Mouse (Mus musculus) olfactory bulb, adult 2 months (tissue): ENCODE measurements at regions not wholly inside any gene's neighbourhood (a gene's known extent, or its start where the extent isn't known, plus 50 kb on each side); places are given as distances from the start of the nearest gene placed in this dataset.

Experiments
- H3K27ac ChIP-seq: fragments of 200-500 bp; 2 replicates; pipeline ENCODE4 v1.5.1; 2012; ENCODE audit warnings: low read depth, low read length; ENCODE audit not compliant: insufficient read depth
- H3K4me1 ChIP-seq: fragments of 200-500 bp; 2 replicates; pipeline ENCODE4 v1.6.1; 2012; ENCODE audit warnings: low read length; ENCODE audit not compliant: control insufficient read depth, insufficient read depth
- H3K4me3 ChIP-seq: fragments of 200-500 bp; 2 replicates; pipeline ENCODE4 v1.5.1; 2012; ENCODE audit warnings: mild to moderate bottlenecking, low read depth, low read length, moderate library complexity; ENCODE audit not compliant: insufficient read depth
- CTCF ChIP-seq: fragments of 200-500 bp; IDR thresholded peaks from 2 replicates; pipeline ENCODE4 v1.5.1; 2012; ENCODE audit warnings: low read depth, mild to moderate bottlenecking, low read length, moderate library complexity; ENCODE audit not compliant: insufficient read depth
- POLR2A ChIP-seq: fragments of 200-500 bp; IDR thresholded peaks from 2 replicates; pipeline ENCODE4 v1.6.1; 2012; ENCODE audit warnings: mild to moderate bottlenecking, low read depth, low read length, moderate library complexity; ENCODE audit not compliant: insufficient read depth
- WGBS: fragments of 180-500 bp; shearing (Covaris S2); methylation state at CpG from one replicate; pipeline ENCODE4 v1.1.7; 2018; 5-methylcytosine and 5-hydroxymethylcytosine counted together

DNA sequence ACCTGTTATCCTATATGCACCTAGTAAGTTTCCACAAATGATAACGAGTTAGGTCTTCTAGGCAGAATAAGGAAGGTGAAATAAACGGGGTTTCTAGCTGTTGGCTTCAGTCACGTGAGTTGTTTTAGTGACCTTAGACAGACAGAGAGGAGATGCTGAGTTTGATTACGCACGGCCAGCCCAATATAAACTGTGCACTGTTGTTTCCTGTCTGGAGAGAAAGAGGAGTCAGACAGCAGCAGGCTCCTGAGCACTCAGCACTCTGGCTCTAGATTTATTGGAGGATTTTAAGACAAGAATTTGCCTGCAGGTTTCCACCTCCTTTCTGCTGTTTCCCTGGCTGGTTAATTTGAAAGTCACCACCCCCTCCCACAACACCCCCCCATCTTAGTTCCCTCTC lies 570.4 kb upstream of the Nox3 start:
- Histone ChIP-seq H3K4me3 (no peak overlapping the region), H3K27ac (no peak overlapping the region), H3K4me1 (no peaks in the 10 kb centered on the region)
- TF ChIP-seq CTCF (no peak), POLR2A (no peak)
- WGBS: 47% methylated on average over 5 of the region's 5 CpGs

DNA sequence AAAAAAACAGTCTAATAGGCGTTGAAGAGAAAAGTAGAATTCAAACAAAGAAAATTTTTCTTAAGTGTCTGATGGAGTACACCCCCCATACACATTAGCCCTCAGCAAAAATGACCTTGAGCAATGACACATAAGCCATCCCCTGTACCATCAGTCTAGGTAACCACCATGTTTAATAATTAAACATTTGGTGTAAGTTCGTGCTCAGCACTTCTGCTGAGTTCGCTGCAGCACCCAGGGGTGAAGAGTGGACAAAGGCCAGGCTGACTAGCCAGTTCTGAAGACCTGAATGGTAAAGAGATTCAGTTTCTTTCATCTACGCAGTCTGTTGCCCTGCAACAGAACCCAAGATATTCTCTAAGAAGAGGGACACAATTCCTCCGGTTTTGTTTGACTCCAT lies 572.3 kb upstream of the Nox3 start:
- Histone ChIP-seq H3K4me1 (no peaks in the 10 kb centered on the region), H3K4me3 (no peak overlapping the region), H3K27ac (no peak overlapping the region)
- 86% methylated on average over 5 of the region's 5 CpGs for WGBS
- no peak for TF ChIP-seq CTCF
- TF ChIP-seq POLR2A: no peak

DNA sequence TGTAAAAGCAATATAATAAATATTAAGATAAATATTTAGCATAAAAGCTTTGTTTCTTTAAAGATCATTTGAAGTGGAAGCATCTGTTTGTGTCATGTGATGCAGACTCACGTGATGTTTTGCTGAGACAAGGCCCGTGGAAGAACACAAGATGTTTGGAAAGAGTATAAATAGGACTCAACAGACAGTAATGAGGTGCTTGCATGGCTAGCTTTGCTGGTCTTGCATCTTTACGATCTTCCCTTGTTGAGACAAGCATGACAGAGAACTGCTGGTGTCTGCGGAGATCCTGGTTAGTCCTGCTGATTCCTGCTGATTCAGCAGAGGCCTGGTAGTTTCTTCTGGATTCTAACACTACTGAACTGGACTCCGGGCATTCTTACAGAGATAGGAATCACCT lies 576.4 kb upstream of the Nox3 start:
- Histone ChIP-seq H3K27ac (no peak overlapping the region), H3K4me1 (no peaks in the 10 kb centered on the region), H3K4me3 (no peak overlapping the region)
- TF ChIP-seq POLR2A (no peak), CTCF (no peak)
- 62% methylated on average over 5 of the region's 5 CpGs for WGBS

DNA sequence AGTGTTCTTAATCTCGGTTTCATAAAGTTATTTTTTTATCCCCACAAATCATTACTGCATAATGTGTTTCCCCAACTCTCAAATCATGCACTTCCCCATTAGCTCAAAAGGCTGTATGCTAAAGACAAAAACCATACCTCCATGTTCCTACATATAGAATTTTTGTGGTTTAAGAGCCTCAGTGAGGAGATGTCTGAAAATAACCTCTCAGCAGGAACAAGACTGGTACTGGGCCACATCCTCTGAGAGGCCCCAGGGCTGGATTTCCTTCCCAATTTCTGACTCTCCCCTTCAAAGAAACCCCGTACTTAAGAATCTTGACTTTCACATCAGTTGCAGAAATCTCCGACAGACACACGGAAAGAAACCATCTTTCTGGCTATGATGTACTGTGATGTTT lies 580.7 kb upstream of the Nox3 start:
- Histone ChIP-seq H3K4me1 (no peaks in the 10 kb centered on the region), H3K4me3 (no peak overlapping the region), H3K27ac (no peak overlapping the region)
- TF ChIP-seq CTCF (no peak), POLR2A (no peak)
- 86% methylated on average over 4 of the region's 4 CpGs for WGBS

- Histone ChIP-seq H3K27ac (no peak overlapping the region), H3K4me1 (no peaks in the 10 kb centered on the region), H3K4me3 (no peak overlapping the region)
- 56% methylated on average over 4 of the region's 4 CpGs for WGBS
- TF ChIP-seq POLR2A (no peak), CTCF (no peak)
These were observed 582.3 kb upstream of the Nox3 start for GRCm38 (mm10) chr17:4278239-4278827.

DNA sequence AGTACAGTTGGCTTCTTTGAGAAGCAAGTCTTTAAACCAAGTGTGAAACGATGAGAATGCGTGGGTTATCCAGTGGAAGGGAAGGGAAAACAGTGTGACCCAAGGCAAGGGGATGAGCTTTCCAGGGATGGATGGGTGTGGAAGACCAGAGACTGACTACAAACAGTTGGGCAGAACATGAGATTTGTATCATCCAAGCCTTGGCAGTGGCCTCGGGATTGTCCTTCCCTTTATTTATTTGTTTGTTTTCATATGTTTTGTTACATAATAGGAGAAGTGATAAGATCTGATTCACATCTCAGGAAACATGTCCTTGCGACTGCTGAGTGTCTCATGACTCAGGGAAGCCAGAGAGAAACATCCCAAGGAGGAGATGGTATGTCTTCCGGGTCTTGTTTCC lies 585.4 kb upstream of the Nox3 start:
- no peak overlapping the region for H3K27ac ChIP-seq
- H3K4me1 ChIP-seq: no peaks in the 10 kb centered on the region
- TF ChIP-seq POLR2A (no peak), CTCF (no peak)
- H3K4me3 ChIP-seq: no peak overlapping the region
- WGBS: 91% methylated on average over 5 of the region's 5 CpGs

- 76% methylated on average over 2 of the region's 2 CpGs for WGBS
- H3K27ac ChIP-seq: no peak overlapping the region
- TF ChIP-seq CTCF (no peak), POLR2A (no peak)
- no peaks in the 10 kb centered on the region for H3K4me1 ChIP-seq
- H3K4me3 ChIP-seq: no peak overlapping the region
These were observed 595.4 kb upstream of the Nox3 start for GRCm38 (mm10) chr17:4291418-4291817.

DNA sequence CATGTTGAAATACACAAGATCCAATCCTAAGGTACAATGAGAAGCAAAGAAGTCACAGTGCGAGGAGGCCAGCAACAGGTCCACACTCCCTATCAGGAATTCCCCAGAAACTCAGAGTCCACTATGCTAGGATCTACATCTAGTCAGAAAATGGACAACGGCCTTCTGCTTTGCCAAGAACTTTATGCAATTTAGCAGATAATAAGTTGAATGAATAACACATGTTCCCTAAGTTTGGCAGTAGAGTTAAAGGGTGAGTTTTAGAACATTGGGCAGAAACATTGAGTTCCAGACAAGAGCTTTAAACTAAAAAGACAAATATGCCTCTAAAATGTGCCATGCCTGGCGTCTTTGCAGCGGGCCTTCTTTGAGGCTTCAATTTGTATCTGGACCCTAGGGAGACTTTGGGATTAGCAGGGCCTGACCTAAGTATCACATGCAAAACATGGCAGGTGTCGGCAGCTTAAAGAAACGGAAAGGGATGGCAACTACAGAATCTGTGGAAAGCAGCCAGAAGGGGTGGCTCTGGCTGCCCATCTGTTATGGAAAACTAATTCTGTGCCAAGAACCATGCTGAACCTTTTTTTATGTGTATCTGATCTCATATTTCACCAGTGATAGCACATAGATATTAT lies 600.6 kb upstream of the Nox3 start:
- 67% methylated on average over 6 of the region's 6 CpGs for WGBS
- Histone ChIP-seq H3K27ac (no peak overlapping the region), H3K4me3 (no peak overlapping the region), H3K4me1 (no peaks in the 10 kb centered on the region)
- TF ChIP-seq POLR2A: no peak
- TF ChIP-seq CTCF: no peak

GRCm38 (mm10) chr17:4297156-4297535 lies 601.1 kb upstream of the Nox3 start:
- TF ChIP-seq CTCF: no peak
- TF ChIP-seq POLR2A: no peak
- 58% methylated on average over 1 of the region's 1 CpGs for WGBS
- Histone ChIP-seq H3K27ac (no peak overlapping the region), H3K4me3 (no peak overlapping the region), H3K4me1 (no peaks in the 10 kb centered on the region)
